Mouse (Mus musculus) hematopoietic multipotent progenitor cell, adult 10-12 weeks (in vitro differentiated cells): ENCODE measurements around the gene Olfr57. TPM values are rescaled to one million over a fixed set of nuclear protein-coding genes. Genes with fewer than 3 reads are reported as not detected.

Source experiments
- polyA plus RNA-seq: library from polyadenylated mRNA; stranded (reverse); fragments of >175 nt; gene quantifications from 2 replicates; pipeline ENCODE4 v1.2.3, GENCODE M21; 2012; ENCODE audit warnings: low replicate concordance

Olfr57 gene
- polyA plus RNA-seq, result not detected in 2 replicates

GRCm38 (mm10) chr10:79028441-79028840 is at the start of gene Olfr57:
TSS of gene Olfr57 (plus strand) at chr10:79028741.

GRCm38 (mm10) chr10:78980750-78981149 is 47.8 kb upstream of the Olfr57 start, which contains the start of gene Olfr1352:
TSS of gene Olfr1352 (plus strand) at chr10:78981050.

GRCm38 (mm10) chr10:79012172-79012571 is 16.4 kb upstream of the Olfr57 start, which contains the start of gene Olfr1351:
TSS of gene Olfr1351 (plus strand) at chr10:79012472.

Other genes with a start within 250 kb of the Olfr57 start
- not detected in 2 replicates for gene Slc1a6, start 248.2 kb upstream of the Olfr57 start, polyA plus RNA-seq
- not detected in 2 replicates for gene Olfr1356, start 176.6 kb upstream of the Olfr57 start, polyA plus RNA-seq
- gene Olfr1355, start 153.2 kb upstream of the Olfr57 start, polyA plus RNA-seq, result not detected in 2 replicates
- not detected in 2 replicates for gene Olfr1354, start 115.6 kb upstream of the Olfr57 start, polyA plus RNA-seq
- not detected in 2 replicates for gene Olfr8, start 78.1 kb upstream of the Olfr57 start, polyA plus RNA-seq
- not detected in 2 replicates for gene Olfr1353, start 65.4 kb upstream of the Olfr57 start, polyA plus RNA-seq
- gene Olfr1352, start 47.7 kb upstream of the Olfr57 start, polyA plus RNA-seq, result not detected in 2 replicates
- gene Olfr1351, start 16.3 kb upstream of the Olfr57 start, polyA plus RNA-seq, result not detected in 2 replicates
- gene 2610008E11Rik, start 68.9 kb downstream of the Olfr57 start, polyA plus RNA-seq, result 0.88 and 2.2 TPM in 2 replicates
- gene Vmn2r80, start 120.0 kb downstream of the Olfr57 start, polyA plus RNA-seq, result not detected in 2 replicates
- not detected in 2 replicates for gene Vmn2r81, start 219.0 kb downstream of the Olfr57 start, polyA plus RNA-seq